Mouse (Mus musculus) erythroblast, embryonic 14.5 days (primary cell): Measurements from ENCODE around the gene Sobp.

Source experiments
- GATA1 ChIP-seq: IDR thresholded peaks from 2 replicates; pipeline ENCODE4 v1.6.1; 2012; ENCODE audit warnings: low read length, inconsistent platforms, mixed read lengths
- TAL1 ChIP-seq: IDR thresholded peaks from 3 replicates; pipeline ENCODE4 v1.6.1; 2012; ENCODE audit warnings: low read length, inconsistent platforms, mixed read lengths

DNA sequence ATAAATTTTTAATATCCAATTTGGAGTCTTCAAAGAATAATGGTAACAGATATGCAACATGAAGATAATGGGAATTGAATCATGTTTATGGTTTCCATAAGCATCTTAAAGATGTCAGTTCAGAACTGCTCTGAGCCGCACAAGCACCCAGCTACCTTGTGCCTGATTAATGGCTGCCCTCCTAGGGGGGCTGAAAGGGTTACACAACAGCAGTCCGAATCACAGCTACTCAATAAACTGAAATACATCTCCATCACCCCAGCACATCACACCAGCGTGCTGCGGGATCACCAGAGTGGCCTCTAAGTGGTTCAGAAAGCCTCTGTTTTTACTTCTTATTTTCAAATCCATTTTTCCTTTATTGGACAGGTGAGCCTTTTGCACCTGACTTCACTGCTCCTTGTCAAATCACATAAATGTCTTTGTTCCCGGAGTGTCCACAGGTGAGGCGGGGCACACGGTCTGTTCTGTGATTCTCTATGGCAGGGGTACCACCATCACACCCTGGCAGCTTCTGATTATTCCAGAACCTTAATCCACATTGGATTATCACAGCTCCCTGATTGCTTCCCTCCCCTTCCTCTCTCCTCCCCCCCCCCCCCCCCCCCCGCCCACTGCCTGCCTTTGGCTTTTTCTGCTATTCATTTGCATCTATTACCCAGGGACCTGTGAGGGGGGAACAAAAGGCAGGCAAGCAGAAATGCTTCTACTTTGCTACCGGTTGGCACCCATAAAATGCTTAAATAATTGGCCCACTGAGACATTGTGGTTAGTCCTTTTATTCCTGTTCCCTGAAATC, 90.8 kb downstream of the Sobp start:
- TF ChIP-seq TAL1, result no peak
- no peak for TF ChIP-seq GATA1
